Mouse (Mus musculus): ENCODE measurements around the gene Olfr1153.

The Olfr1153 gene

DNA sequence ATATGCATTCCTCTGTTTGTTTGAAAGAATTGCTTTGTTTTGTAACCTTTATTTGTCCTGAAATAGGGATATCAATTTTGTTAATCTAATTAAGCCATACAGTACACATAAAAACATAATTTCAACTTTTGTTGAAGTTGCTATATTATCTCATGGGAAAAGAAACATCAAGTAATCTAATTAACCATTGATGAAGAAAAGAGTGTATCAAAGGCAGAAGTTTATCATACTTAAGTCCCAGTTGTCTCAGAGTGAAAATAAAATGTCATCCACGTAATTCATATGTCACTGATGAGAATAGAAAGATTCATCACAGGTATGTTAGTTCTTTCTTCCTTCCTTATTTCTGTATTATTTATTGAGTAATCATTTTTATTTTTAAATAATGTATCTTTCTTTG lies at the start of gene Olfr1153:
TSS of gene Olfr1153 (plus strand) at position 301 of the 400 bp plus-strand sequence.
- no peak for DNase-seq (ENCODE audit: low spot score)

DNA sequence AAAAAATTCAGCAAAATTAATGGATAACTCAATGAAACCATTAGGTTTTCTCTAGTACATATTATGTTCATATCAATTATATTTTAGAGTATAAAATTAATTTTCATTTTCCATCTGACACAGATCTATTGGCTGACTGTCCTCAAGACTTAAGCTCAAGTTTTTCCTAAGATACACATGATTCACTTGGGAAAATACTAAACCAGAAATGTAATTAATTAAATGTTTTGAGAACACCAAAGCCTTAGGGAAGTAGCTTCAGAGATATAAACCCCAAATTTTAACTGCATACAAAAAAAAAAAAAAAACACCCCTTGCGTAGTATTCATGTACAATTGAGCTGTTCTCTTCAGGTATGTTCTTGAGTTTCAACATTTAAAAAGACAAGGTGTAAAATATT lies 39.2 kb upstream of the Olfr1153 start, which contains the start of gene Olfr1151:
TSS of gene Olfr1151 (plus strand) at position 301 of the 400 bp plus-strand sequence.
- DNase-seq (ENCODE audit: low spot score): no peak

DNA sequence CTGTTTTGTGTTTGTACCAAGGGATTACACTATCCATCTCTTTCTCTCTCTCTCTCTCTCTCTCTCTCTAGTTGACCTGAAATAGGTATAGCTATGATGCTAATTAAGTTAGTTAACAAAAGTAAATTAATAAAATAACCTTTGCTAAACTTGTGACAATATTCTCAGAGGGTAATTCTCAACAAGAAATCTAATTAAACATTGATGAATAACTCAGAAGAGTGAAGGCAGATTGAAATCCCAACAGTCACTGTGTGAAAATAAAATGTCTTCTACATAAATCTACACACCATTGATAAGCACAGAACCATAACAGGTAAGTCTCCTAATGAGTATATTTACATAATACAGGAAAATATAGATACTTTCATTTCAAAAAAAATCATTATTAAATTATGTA lies 28.6 kb upstream of the Olfr1153 start, which contains the start of gene Olfr1152:
TSS of gene Olfr1152 (plus strand) at position 301 of the 400 bp plus-strand sequence.
- DNase-seq (ENCODE audit: low spot score): no peak

DNA sequence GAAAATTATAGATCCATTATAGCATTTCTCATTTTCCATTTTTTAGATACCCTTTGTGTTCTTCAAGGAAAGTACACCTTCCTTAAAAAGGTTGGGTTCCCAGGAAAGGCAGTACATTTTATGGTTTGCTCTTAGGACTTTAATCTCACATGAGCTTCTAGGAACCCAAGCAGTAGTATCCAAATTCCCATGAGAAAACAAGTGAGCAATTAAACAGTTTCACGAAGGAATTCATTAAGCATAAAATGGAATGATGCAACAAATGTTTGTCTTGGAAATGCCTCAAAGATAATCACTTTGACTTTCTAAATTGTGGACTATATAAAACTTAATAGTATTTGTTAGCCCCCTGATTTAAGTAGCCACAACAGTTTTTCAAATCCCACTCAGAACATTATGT lies 10.3 kb downstream of the Olfr1153 start, which contains the start of gene Olfr1154:
TSS of gene Olfr1154 (minus strand) at position 101 of the 400 bp plus-strand sequence.
- no peak for DNase-seq (ENCODE audit: low spot score)

DNA sequence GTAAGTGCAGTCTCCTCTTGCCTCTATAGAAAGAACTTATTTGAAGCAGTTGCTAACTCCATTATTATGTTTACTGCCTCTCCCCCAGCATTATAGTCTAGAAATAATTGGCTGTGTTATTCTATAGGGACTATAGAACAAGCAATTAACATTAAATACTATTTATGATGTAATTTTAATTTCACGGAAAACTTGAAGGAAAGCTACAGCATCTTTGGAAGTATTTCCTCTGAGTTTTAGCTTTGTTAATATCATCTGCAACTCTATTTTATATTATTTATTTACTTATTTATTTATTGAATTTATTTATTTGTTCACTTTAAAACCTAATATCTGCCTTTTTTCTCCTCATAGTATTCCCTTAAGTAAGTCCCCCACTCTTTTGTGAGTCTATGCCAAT lies 50.3 kb downstream of the Olfr1153 start, which contains the start of gene Olfr1155:
TSS of gene Olfr1155 (minus strand) at position 101 of the 400 bp plus-strand sequence.
- no peak for DNase-seq (ENCODE audit: low spot score)

Data from c-Kit-positive CD71-positive TER-119-positive erythroid progenitor cells, embryonic 14.5 days (primary cell).